Mouse (Mus musculus) lung, adult 2 months (tissue): Measurements from ENCODE around the gene Ppfia4. TPM values are rescaled to one million over a fixed set of nuclear protein-coding genes. Genes with fewer than 3 reads are reported as not detected.

Experiments used
- DNase-seq: peaks from one replicate; pipeline ENCODE4 v3.0.0; 2022
- H3K4me1 ChIP-seq: fragments of 200-500 bp; 2 replicates; pipeline ENCODE4 v1.6.1; 2011; ENCODE audit warnings: low read length; ENCODE audit not compliant: control insufficient read depth, insufficient read depth
- H3K4me3 ChIP-seq: fragments of 200-500 bp; replicated peaks from 2 replicates; pipeline ENCODE3; 2011; ENCODE audit warnings: low read depth, mild to moderate bottlenecking, control low read depth, low read length; ENCODE audit errors: extremely low read depth
- CTCF ChIP-seq: fragments of 200-500 bp; IDR thresholded peaks from 2 replicates; pipeline ENCODE4 v1.5.1; 2011; ENCODE audit warnings: mild to moderate bottlenecking, low read length, control low read depth; ENCODE audit not compliant: insufficient read depth
- POLR2A ChIP-seq: fragments of 200-500 bp; IDR thresholded peaks from 2 replicates; pipeline ENCODE4 v1.6.1; 2011; ENCODE audit warnings: low read depth, mild to moderate bottlenecking, control low read depth, low read length, borderline replicate concordance; ENCODE audit errors: extremely low read depth
- WGBS: fragments of 180-500 bp; shearing (Covaris S2); methylation state at CpG from one replicate; pipeline ENCODE4 v1.1.7; 2018; 5-methylcytosine and 5-hydroxymethylcytosine counted together
- polyA plus RNA-seq: library from polyadenylated mRNA; depleted of rRNA; stranded (reverse); fragments of >200 nt; gene quantifications from 2 replicates; pipeline ENCODE4 v1.2.3, GENCODE M21; 2012

The Ppfia4 gene
- polyA plus RNA-seq, 1 experiment = 11.3 TPM

- no peak for DNase-seq
- TF ChIP-seq POLR2A = no peak
- TF ChIP-seq CTCF = no peak
- no peak overlapping the region for H3K4me3 ChIP-seq
- WGBS = 76% methylated on average over 10 of the region's 10 CpGs
- H3K4me1 ChIP-seq = peaks cover 6% of the 10 kb centered on the region; the same call in 1 of the 2 replicates
These were observed 25.3 kb downstream of the Ppfia4 start for GRCm38 (mm10) chr1:134307409-134307808.

GRCm38 (mm10) chr1:134304940-134305339 lies 27.8 kb downstream of the Ppfia4 start:
- no peak overlapping the region for H3K4me3 ChIP-seq
- no peak for DNase-seq
- TF ChIP-seq POLR2A = no peak
- TF ChIP-seq CTCF = no peak
- WGBS = 83% methylated on average over 9 of the region's 9 CpGs
- peaks cover 7% of the 10 kb centered on the region; the same call in 1 of the 2 replicates for H3K4me1 ChIP-seq

GRCm38 (mm10) chr1:134302568-134303238 lies 30.0 kb downstream of the Ppfia4 start:
- Histone ChIP-seq H3K4me3 (no peak overlapping the region), H3K4me1 (peaks cover 7% of the 10 kb centered on the region; the same call in 1 of the 2 replicates)
- no peak for TF ChIP-seq POLR2A
- no peak for TF ChIP-seq CTCF
- WGBS = 23% methylated on average over 8 of the region's 8 CpGs
- peak; percentile 33 for DNase-seq

- peak; percentile 28 for DNase-seq
- no peak for TF ChIP-seq CTCF
- TF ChIP-seq POLR2A = no peak
- 4% methylated on average over 58 of the region's 59 CpGs for WGBS
- H3K4me1 ChIP-seq = peaks cover 7% of the 10 kb centered on the region; the same call in 1 of the 2 replicates
- peak overlapping the region; percentile 74 for H3K4me3 ChIP-seq
These were observed 33.9 kb downstream of the Ppfia4 start for GRCm38 (mm10) chr1:134298636-134299411.

- no peak for TF ChIP-seq POLR2A
- no peak for TF ChIP-seq CTCF
- no peak overlapping the region for H3K4me3 ChIP-seq
- H3K4me1 ChIP-seq = peaks cover 2% of the 10 kb centered on the region
- 88% methylated on average over 8 of the region's 8 CpGs for WGBS
- DNase-seq = no peak
These were observed 35.5 kb downstream of the Ppfia4 start for GRCm38 (mm10) chr1:134297265-134297664.

- DNase-seq = peak; percentile 25
- WGBS = 59% methylated on average over 3 of the region's 3 CpGs
- H3K4me1 ChIP-seq = peaks cover 2% of the 10 kb centered on the region; the same call in 1 of the 2 replicates
- H3K4me3 ChIP-seq = no peak overlapping the region
- TF ChIP-seq POLR2A (no peak), CTCF (no peak)
These were observed 38.8 kb downstream of the Ppfia4 start for GRCm38 (mm10) chr1:134293738-134294604.

GRCm38 (mm10) chr1:134293276-134293675 lies 39.5 kb downstream of the Ppfia4 start:
- TF ChIP-seq POLR2A = no peak
- no peak for TF ChIP-seq CTCF
- H3K4me1 ChIP-seq = peaks cover 2% of the 10 kb centered on the region; the same call in 1 of the 2 replicates
- 84% methylated on average over 7 of the region's 7 CpGs for WGBS
- DNase-seq = no peak
- no peak overlapping the region for H3K4me3 ChIP-seq

- Histone ChIP-seq H3K4me1 (peaks cover 2% of the 10 kb centered on the region; the same call in 1 of the 2 replicates), H3K4me3 (no peak overlapping the region)
- TF ChIP-seq POLR2A (no peak), CTCF (no peak)
- WGBS = 56% methylated on average over 9 of the region's 9 CpGs
- DNase-seq = no peak
These were observed 40.1 kb downstream of the Ppfia4 start for GRCm38 (mm10) chr1:134292601-134293000.

- no peak for DNase-seq
- Histone ChIP-seq H3K4me1 (peaks cover 2% of the 10 kb centered on the region; the same call in 1 of the 2 replicates), H3K4me3 (no peak overlapping the region)
- 26% methylated on average over 5 of the region's 5 CpGs for WGBS
- TF ChIP-seq POLR2A (no peak), CTCF (no peak)
These were observed 40.7 kb downstream of the Ppfia4 start for GRCm38 (mm10) chr1:134292073-134292472.
